Mouse (Mus musculus) liver, adult 2 months (tissue): ENCODE results near the gene Cst12.

Experiments
- CTCF ChIP-seq: fragments of 200-500 bp; IDR thresholded peaks from 2 replicates; pipeline ENCODE4 v1.5.1; 2011; ENCODE audit warnings: low read depth, low read length, control low read depth
- POLR2A ChIP-seq: fragments of 200-500 bp; IDR thresholded peaks from 2 replicates; pipeline ENCODE4 v1.6.1; 2011; ENCODE audit warnings: low read length, control low read depth; ENCODE audit not compliant: insufficient read depth; ENCODE audit errors: extremely low read depth

- TF ChIP-seq CTCF (no peak), POLR2A (no peak)
These were observed 7.5 kb upstream of the Cst12 start, which contains the start of gene 8030411F24Rik for GRCm38 (mm10) chr2:148781709-148782108.
